Mouse (Mus musculus) cerebellum, postnatal 4 days (tissue): Measurements from ENCODE around the gene Cldn7.
"Not testable (repeated sequence)": the region's sequence is repeated elsewhere in the genome, so short reads cannot be mapped to it uniquely, and the experiment has no call there.

ENCODE experiments used
- DNase-seq, 2 experiments: peaks; one replicate each; pipeline ENCODE4 v3.0.0; 2022; ENCODE audit warnings: low spot score in 2 of 2, mixed read lengths in 1 of 2

Gene Cldn7

DNA sequence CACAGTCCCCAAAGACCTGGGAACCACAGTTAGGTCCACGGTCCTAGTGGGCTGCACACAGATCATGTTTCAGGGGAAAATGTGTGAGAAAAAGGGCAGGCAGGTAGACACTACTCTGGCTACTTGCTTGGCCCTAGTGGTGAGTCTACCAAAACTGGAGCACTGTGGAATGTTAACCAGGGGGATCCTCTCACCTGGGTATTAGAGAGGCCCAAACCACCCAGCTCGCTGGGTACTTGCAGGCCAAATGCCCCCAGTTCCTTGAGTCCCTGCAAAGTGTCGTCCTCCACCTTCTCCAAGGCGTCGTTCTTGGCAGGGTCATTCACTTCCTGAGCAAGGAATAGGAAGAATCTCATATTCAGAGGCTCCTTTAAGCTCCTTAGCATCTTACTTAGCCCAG lies 49.5 kb downstream of the Cldn7 start:
- no peak for DNase-seq

- DNase-seq, result peak; percentile 80 to 81
Observed at GRCm38 (mm10) chr11:70014880-70015558, 50.4 kb downstream of the Cldn7 start, which contains the start of gene Acadvl. Gene Acadvl, minus strand, starts transcription at chr11:70015411.

DNA sequence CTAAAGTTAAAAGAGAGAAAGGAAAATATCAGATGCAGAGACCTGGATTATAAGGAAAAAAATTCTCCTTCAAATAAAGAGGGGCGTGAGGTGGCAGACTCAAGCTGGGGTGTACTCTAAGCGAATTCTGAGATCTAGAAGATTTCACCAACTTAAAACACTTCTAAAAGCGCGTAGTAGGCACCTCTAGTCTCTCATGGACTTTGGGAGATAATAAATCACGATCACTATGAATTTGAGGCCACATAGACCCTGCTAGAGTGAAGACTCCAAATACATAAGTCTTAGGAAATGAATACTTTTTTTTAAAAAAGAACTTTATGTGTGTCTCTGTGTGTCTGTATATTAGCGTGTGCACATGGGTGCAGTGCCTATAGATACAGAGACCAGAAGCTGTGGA lies 51.1 kb downstream of the Cldn7 start:
- no peak for DNase-seq

DNA sequence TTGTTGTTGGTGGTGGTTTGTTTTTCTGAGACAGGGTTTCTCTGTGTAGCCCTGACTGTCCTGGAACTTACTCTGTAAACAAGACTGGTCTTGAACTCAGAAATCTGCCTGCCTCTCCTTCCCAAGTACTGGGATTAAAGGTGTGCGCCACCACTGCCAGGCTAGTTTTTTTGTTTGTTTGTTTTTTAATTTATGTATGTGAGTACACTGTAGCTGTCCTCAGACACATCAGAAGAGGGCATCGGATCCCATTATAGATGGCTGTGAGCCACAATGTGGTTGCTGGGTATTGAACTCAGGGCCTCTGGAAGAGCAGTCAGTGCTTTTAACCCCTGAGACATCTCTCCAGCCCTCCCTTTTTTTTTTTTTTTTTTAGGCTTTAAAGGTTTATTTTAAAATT lies 51.6 kb downstream of the Cldn7 start:
- not testable (repeated sequence) for DNase-seq

DNA sequence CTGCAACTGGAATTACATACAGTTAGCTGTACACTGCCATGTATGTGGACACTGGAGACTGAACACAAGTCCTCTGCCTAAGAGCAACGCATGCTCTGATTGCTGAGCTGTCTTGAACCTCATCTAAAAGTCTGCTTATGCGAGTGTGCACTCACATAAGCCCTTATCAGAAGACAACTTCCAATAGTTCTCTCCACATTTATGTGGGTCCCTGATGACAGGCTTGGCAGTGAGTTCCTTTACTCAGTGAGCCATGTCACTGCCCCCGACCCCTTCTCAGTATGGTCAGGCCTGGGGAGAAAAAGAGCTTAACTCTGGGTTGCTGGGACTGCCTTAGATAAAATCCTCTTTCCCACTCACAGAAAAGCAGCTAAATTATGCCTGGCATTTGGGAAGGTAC lies 52.1 kb downstream of the Cldn7 start, which contains the start of gene Dlg4:
Gene Dlg4 (plus strand): TSS at position 274 of the 400 bp plus-strand sequence.
- DNase-seq, result no peak

- no peak for DNase-seq
Observed at GRCm38 (mm10) chr11:70017199-70017767, 52.7 kb downstream of the Cldn7 start.
